Mouse (Mus musculus) layer of hippocampus, adult 9-11 months (tissue): ENCODE measurements around the gene Arid1a.

ENCODE experiments used
- DNase-seq: peaks from one replicate; pipeline ENCODE4 v3.0.0; 2022

Gene Arid1a

DNA sequence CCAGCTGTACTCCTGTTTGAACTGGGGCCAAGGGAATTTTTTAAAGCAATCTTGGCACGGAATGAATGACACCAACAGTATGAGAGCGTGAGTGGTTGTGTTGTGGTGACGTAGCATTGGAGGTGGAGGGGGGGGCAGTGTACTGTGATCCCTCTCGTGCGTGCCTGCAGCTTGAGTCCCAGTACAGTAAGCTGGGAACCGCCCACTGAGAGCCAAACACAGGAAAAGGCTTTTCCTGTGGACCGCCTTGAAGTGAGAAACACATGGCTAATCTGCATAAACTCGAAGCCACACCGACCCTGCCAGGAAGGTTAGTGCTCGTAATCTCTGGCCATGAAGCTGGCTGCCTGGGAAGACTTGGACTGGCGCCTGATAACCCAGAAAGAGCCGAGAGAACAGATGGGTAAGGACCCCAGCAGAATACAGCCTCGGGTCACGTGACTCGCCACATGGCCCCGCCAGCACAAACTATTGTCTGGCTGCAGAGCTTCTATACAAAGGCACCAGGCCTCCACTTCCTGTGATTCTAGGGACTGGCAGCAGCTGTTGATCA lies 27.0 kb downstream of the Arid1a start:
- DNase-seq, result peak; percentile 91

- no peak for DNase-seq
Measured at GRCm38 (mm10) chr4:133729007-133729406, 27.6 kb downstream of the Arid1a start.

GRCm38 (mm10) chr4:133728256-133728655 lies 28.3 kb downstream of the Arid1a start:
- DNase-seq, result no peak

DNA sequence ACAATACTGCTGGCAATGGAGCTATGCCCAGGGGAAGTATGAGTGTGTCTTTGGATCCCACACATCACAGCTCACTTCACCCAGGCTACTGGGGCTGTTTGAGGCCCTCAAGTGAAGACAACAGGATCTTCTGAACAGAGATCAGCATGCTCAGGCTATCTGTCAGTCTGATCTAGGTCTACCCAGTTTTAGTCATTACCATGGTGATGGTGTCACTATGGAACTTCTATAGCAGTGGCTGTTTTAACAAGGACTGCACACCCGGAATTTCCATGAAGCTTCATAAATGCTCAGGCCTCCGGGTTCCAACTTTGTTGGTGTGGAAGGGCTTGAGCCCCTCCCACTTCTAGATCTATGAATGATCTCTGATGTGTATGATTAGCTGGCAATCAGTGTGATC lies 30.9 kb downstream of the Arid1a start:
- DNase-seq, result no peak

- no peak for DNase-seq
Measured at GRCm38 (mm10) chr4:133719791-133720190, 36.8 kb downstream of the Arid1a start.

DNA sequence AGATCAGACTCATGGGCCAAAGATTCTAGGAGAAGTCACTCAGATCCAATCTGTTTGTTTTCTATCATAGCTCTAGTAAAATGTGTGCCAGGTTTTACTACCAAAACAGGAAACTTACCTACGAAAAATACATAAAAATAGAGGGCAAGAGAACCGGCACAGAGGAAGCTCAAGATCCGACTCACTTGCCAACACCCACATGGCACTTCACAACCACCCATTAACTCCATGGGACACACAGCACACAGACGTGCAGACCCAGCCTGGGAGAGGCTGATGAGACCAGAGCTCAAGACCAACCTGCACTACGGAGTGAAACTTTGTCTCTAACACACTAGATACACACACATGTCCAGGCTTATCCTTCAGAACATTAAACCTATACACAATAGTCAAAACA lies 43.8 kb downstream of the Arid1a start:
- DNase-seq, result no peak

DNA sequence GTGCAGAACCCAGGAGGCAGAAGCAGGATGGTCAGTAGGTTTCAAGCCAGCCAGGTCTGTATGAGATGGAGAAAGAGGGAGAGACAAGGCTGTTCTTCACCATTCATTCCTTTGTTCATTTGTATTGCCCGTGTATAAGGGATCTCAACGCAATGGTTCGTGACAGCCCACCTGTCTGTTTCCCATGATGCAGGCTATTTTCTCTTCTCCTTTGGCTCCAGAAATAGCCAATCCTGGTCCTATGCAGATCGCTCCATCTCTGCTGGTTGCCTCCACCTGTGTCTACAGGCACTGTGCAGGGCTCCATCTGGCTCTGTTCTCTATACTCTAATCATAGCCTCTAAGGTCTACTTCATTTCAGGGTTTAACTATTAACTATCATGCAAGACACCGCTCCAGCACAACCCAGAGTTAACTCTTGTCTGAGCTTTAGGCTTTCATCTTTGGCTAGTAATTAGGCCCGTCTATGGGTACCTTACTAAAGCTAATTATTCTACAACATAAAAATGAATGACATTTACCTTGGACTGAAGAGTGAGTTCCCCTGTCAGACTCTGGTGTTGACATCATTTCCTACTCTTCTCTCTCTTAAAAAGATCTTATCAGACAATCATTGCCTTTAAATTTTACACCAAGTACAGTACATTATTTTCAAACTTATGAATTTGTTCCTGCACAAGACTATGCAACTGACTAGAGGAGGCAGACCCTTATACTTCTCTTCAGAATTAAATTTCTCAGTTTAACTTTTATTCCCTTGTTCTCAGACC lies 45.1 kb downstream of the Arid1a start:
- DNase-seq, result no peak

DNA sequence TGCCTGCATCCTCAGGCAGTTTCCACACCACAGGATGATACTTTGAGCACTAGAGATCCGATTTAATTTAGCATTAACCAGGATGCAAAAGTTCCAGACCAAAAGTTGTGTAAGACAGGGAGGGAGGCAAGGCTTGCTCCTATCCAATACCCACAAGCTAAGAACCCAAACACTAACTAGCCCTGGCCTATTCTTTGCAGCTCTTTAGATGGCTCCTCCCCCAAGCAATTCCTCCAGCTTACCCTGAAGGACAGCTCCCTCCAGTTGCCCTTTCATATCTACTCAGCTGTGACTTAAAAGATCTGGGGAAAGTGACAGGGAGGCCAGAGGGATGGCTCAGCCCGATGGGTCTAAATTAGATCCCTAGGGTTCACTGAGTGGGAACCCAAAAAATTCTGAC lies 47.2 kb downstream of the Arid1a start:
- no peak for DNase-seq

DNA sequence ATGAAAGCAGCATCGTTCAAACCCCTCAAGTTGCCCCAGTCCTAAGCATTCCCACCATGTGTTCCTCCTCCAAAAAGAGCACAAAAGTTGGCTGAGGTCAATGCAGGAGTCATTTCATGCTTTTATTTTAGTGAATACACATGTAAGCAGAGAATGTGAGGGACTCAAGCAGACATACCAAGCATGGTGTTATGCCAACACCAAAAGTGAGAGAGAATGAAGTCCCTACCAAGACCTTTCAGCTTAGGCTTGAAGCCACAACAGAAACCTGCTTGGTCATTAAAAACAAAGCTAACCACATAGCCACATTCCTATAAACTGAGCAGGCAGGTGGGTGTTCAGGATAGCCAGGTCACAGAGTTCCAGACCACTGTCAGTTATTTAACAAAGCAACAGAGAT lies 49.1 kb downstream of the Arid1a start:
- no peak for DNase-seq

GRCm38 (mm10) chr4:133706956-133707355 lies 49.6 kb downstream of the Arid1a start:
- peak; percentile 81 for DNase-seq

- DNase-seq, result no peak
Measured at GRCm38 (mm10) chr4:133705062-133705461, 51.5 kb downstream of the Arid1a start.

- DNase-seq, result peak; percentile 48
Measured at GRCm38 (mm10) chr4:133700905-133701368, 55.6 kb downstream of the Arid1a start.

- DNase-seq, result no peak
Measured at GRCm38 (mm10) chr4:133695363-133695762, 61.2 kb downstream of the Arid1a start.

DNA sequence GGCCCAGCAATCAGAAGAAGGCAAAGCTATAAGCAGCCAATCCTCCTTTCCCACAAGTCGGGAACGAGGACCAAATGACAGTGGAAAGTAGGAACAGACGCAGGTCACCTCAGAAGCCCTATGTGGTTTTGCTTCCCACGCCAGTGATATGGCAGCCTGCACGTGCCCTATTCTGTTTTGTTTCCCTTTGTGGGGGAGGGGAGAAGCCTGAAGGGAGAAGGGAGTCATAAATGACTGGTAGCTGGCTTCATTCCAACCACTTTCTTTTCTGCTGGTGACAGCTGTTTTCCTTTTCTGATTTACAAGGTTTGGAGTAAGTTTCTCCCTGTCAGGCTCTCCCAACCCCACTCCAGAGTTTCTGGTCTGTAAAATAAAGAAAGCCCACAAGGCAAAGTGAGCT lies 66.3 kb downstream of the Arid1a start:
- no peak for DNase-seq

DNA sequence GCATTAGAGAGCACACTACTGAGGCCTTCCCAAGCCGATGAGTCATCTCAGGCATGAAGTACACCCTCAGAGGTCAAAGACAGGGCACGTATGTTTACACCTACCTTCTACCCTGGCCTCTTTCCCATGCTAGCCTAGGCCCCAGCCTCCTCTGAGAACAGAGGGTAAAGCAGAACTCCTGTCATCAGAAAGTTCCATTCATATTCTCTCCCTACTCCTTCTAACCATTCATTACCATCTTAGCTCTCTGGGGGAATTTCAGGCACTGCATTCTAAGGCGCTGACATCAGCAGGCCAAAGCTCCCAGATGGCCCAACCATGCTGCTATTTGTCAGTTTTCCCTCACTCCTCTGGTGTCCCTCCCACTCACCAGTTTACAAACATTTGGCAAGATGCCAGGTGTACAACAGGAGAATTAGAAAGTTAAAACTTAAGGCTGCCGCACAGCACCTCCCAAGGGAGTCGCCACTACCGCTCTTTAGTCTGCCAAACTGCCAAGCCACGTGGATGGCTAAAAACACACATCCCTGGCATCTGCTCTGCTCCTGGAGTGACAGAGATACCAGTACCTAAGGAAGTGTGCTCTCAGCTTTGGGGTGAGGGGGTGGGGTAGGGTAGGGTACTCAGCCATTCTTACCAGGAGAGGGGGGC lies 68.0 kb downstream of the Arid1a start:
- peak; percentile 50 for DNase-seq

DNA sequence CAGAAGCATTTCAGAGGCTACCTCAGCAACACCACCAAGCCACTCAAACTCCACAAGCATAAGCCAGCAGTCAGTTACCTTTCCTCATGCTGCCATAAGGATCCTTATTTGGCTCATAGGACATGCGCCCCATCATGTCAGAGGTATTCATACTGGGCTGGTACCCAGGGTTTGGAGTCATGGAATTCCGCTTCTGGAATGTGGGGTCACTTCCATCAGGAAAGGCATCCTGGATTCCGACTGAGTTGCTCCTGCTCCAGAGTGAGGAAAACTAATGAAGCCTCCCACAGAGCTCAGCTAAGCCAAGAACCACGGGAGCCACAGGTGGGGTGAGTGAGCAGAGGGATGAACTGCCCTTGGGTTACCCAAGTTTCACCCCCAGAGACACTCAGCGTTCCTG lies 69.4 kb downstream of the Arid1a start:
- DNase-seq, result no peak

- no peak for DNase-seq
Measured at GRCm38 (mm10) chr4:133686512-133686911, 70.1 kb downstream of the Arid1a start.

DNA sequence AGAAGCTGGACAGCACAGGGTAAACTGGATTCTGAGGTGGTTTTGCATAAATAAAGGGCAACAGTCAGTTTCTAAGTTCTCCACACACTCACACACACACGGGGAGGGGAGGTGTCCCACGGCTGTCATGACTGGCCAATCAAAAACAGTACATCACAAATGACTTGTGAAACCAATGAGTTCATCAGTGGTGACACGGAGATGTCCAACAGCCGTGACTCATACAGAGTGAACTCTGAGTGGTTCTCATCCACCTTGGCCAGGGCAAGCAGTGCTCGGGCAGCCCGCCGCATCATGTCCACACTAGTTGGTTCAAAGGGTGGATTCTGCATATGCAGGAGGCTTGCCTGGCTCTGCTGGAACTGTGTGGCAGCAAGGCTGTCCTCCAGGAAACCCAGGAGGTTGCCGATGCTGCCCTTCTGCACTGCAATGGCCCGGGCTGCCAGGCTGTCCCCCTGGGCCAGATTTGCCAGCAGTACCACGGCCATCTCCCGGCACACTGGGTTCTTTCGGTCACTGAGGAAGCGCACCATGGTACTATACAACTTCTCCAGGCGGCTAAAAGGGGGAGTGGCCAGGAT lies 76.3 kb downstream of the Arid1a start:
- DNase-seq, result no peak

- no peak for DNase-seq
Measured at GRCm38 (mm10) chr4:133679629-133680028, 76.9 kb downstream of the Arid1a start.

- DNase-seq, result no peak
Measured at GRCm38 (mm10) chr4:133677266-133677665, 79.3 kb downstream of the Arid1a start.

- no peak for DNase-seq
Measured at GRCm38 (mm10) chr4:133676189-133676588, 80.4 kb downstream of the Arid1a start.

DNA sequence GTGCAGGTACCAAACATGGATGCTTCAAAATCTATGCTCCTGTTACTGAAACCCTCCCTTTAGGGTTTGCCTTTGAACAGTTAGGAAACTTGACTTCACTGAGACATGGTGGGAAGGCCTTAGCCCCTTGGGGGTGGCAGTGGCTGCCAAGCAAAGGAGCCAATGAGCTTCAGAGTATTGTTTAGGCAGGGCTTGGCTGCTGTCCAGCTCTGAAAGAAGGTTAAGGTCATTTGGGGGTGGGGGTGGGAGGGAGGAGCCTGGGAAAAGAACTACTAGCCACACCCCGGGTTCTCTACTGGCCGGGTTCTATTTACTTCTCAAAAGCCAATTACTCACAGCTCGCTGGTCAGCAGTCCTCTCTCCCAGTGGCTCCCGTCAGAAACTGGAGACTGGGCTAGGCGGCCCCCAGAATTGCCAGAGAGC lies 81.0 kb downstream of the Arid1a start:
- DNase-seq, result peak; percentile 66

DNA sequence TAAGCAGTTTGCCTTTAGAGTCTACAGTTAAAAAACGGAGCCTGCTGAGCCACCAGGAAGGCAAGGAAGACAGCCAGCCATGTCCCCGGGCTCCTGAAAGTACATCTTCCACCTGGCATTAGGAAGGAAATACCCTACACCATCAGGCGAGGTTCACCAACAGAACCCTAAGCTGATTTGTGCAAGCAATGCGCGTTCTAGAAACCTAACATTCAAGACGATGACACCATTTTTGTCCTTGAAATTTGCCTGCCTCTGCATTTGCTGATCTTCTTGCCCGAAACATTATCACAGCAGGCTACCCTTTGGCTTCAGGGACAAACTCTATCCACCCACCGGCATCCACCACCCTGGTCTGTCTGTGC lies 82.3 kb downstream of the Arid1a start:
- DNase-seq, result no peak
